Mouse (Mus musculus) midbrain, embryonic 15.5 days (tissue): ENCODE results near the gene Racgap1. TPM values are rescaled to one million over a fixed set of nuclear protein-coding genes. Genes with fewer than 3 reads are reported as not detected.
A peak's percentile ranks its signal among the peaks of the same experiment; 100 is the strongest.

ENCODE experiments used
- ATAC-seq: fragments of 200-750 bp; cut with Nextera tagmentation; replicated peaks from 2 replicates; pipeline ENCODE4 v1.8.0; 2017; ENCODE audit warnings: moderate TSS enrichment
- H3K27ac ChIP-seq: fragments of 300-500 bp; sonication (generic); 2 replicates; pipeline ENCODE4 v1.5.1; 2015; ENCODE audit warnings: mild to moderate bottlenecking, inconsistent platforms
- H3K27me3 ChIP-seq: fragments of 300-500 bp; sonication (generic); replicated peaks from 2 replicates; pipeline ENCODE4 v1.6.1; 2015; ENCODE audit warnings: inconsistent platforms
- H3K36me3 ChIP-seq: fragments of 300-500 bp; sonication (generic); replicated peaks from 2 replicates; pipeline ENCODE4 v1.6.1; 2015; ENCODE audit warnings: inconsistent platforms
- H3K4me1 ChIP-seq: fragments of 300-500 bp; sonication (generic); 2 replicates; pipeline ENCODE4 v1.6.1; 2015; ENCODE audit warnings: inconsistent platforms
- H3K4me2 ChIP-seq: fragments of 300-500 bp; sonication (generic); 2 replicates; pipeline ENCODE4 v1.6.1; 2015; ENCODE audit warnings: inconsistent platforms, mild to moderate bottlenecking, moderate library complexity
- H3K4me3 ChIP-seq: fragments of 300-500 bp; sonication (generic); 2 replicates; pipeline ENCODE4 v1.5.1; 2015; ENCODE audit warnings: mild to moderate bottlenecking, inconsistent platforms
- H3K9ac ChIP-seq: fragments of 300-500 bp; sonication (generic); 2 replicates; pipeline ENCODE4 v1.6.1; 2015; ENCODE audit warnings: mild to moderate bottlenecking, inconsistent platforms
- H3K9me3 ChIP-seq: fragments of 300-500 bp; sonication (generic); 2 replicates; pipeline ENCODE4 v1.6.1; 2016; ENCODE audit warnings: inconsistent platforms
- WGBS: fragments of 180-500 bp; shearing (Covaris S2); methylation state at CpG from one replicate; pipeline ENCODE4 v1.1.7; 2015; ENCODE audit warnings: mixed read lengths; 5-methylcytosine and 5-hydroxymethylcytosine counted together
- polyA plus RNA-seq: library from polyadenylated mRNA; unstranded; fragments of >200 nt; fragmentation: Nextera tagmentation; extraction: Ambion mirVana; gene quantifications from 2 replicates; pipeline ENCODE4 v1.2.1, GENCODE M21; 2015

Gene Racgap1
- polyA plus RNA-seq, 1 experiment from 2014 or later: 49.0 TPM

DNA sequence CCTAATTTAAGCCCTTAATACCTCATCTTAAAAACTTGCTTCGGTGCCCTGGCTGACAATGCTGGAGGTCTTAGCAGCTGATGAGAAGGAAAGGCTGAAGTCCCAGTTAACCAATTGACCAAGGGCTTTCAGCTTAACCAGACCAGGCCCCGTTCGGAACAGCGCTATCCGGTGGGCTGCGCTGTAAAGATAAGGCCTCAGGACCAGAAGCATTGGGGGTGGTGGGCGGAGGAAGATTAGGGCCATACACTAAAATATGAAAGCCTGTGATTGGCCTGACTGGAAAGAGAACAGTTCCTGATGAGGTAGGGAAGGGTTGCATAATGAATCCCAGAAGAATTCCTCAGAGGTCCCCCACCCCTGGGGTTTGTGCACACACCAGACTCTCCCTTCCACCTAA is 10.9 kb upstream of the Racgap1 start:
- WGBS: 44% methylated on average over 7 of the region's 7 CpGs
- peak overlapping the region; percentile 61 for H3K27ac ChIP-seq
- H3K27me3 ChIP-seq: no peaks in the 10 kb centered on the region
- no peak overlapping the region for H3K9ac ChIP-seq
- no peak overlapping the region for H3K4me3 ChIP-seq
- no peak for ATAC-seq
- H3K36me3 ChIP-seq: no peaks in the 10 kb centered on the region
- H3K4me1 ChIP-seq: peaks cover 39% of the 10 kb centered on the region
- no peaks in the 10 kb centered on the region for H3K9me3 ChIP-seq
- H3K4me2 ChIP-seq: no peak overlapping the region

DNA sequence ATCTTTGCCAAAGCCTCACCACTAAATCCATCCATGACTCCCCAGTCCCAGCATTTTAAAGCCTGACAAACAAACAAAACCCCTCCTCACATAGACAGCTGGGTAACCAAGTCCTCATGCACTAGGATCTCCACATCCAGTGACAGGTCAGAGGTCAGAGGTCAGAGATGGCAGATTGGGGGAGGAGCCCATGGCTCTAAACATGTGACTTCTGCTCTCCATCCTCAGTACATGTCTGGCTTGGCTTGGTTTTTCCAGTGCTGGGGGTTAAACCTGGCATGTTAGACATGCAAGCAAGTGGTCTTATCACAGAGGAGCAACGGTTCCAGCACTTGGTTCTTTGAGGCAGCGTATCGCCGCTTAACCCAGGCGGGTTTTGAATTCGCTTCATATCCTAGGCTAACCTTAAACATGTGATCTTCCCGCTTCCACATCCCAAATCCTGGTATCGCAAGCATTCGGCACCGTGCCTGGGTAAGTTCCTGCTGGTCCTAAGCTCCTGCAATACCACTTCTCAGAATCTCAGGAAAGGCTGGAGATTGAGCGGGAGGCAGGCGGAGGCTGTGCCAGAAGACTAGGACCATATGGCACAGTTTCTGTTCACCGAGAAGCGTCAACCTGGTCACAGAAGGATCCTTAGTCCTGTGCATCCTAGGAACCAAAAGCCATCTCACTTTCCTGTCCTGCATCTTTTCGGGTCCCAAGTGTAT is 9.8 kb upstream of the Racgap1 start:
- 93% methylated on average over 15 of the region's 15 CpGs for WGBS

DNA sequence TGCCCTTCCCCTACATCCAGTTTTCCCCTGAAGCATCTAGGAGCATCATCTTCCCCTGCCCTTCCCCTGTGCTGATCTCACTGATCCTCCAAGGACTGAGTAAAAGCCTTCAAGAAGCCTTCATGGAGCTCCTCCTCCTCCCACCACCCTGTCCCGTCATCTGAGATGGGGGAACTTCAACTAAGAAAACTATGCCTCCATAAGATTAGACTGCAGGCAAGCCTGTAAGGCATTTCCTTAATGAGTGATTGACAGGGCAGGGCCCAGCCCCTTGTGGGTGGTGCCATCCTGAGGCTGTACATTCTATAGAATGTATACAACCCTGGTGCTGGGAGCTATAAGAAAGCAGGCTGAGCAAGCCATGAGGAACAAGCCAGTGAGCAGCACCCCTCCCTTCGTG is 7.0 kb upstream of the Racgap1 start:
- Histone ChIP-seq H3K36me3 (no peaks in the 10 kb centered on the region), H3K4me2 (no peak overlapping the region), H3K4me3 (no peak overlapping the region), H3K27me3 (0 out of 2 replicates have a peak, but pooled peaks cover 3% of the 10 kb centered on the region), H3K9ac (no peak overlapping the region), H3K9me3 (no peaks in the 10 kb centered on the region), H3K27ac (no peak overlapping the region), H3K4me1 (peaks cover 24% of the 10 kb centered on the region)
- 60% methylated on average over 2 of the region's 2 CpGs for WGBS
- ATAC-seq: no peak

More for the DNA sequence above, 9.8 kb upstream of the Racgap1 start:
- Histone ChIP-seq H3K27me3 (no peaks in the 10 kb centered on the region), H3K4me3 (no peak overlapping the region), H3K4me2 (no peak overlapping the region), H3K27ac (peak overlapping the region; percentile 61), H3K36me3 (no peaks in the 10 kb centered on the region), H3K4me1 (peaks cover 39% of the 10 kb centered on the region), H3K9ac (no peak overlapping the region), H3K9me3 (no peaks in the 10 kb centered on the region)
- no peak for ATAC-seq

DNA sequence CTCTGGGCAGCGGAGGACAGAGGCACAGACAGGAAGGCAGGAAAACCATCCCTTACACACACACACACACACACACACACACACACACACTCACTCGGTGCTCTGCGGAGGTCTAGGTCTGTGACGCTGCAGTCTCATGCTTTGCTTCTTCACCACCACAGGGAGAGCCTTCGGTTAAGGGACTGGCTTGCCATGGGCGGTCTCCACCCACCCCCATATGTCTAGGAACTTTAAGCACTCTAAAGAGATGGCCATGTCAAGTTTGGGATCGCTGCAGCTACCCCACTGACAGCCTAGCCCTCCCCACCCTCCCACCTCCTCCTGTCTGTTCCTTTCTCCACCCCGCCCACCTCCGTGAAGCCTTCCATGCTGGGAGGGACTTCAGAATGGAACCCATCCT is 4.5 kb upstream of the Racgap1 start:
- Histone ChIP-seq H3K36me3 (no peaks in the 10 kb centered on the region), H3K4me1 (peaks cover 23% of the 10 kb centered on the region), H3K9me3 (no peaks in the 10 kb centered on the region), H3K4me3 (no peak overlapping the region), H3K9ac (no peak overlapping the region), H3K27ac (no peak overlapping the region; the same call in 1 of the 2 replicates), H3K27me3 (0 out of 2 replicates have a peak, but pooled peaks cover 3% of the 10 kb centered on the region), H3K4me2 (no peak overlapping the region)
- WGBS: 47% methylated on average over 9 of the region's 9 CpGs
- ATAC-seq: no peak

DNA sequence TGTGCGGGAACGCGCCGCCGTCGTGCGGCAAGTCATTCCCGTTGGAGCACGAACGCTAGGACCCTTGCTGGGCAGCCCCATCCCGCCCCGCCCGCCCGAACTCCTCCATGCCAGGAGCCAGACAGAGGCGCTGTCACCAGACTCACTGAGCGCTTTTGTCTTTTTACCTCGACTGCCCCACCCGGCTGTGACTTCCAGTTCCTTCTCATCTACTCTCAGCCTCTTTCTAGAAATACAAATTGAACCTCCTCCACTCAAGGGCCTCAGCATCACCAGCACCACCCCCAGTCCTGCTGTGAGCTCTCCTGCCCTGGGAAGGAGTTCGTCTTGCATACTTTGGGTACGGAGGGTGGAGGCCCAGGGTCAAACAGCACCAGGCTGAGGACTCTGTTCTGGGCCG is 2.4 kb upstream of the Racgap1 start:
- Histone ChIP-seq H3K4me1 (peaks cover 41% of the 10 kb centered on the region), H3K36me3 (no peaks in the 10 kb centered on the region), H3K27ac (no peak overlapping the region), H3K4me3 (0 out of 2 replicates have a peak overlapping the region, but pooled peaks have one; percentile 1), H3K4me2 (peak overlapping the region; percentile 39), H3K9me3 (no peaks in the 10 kb centered on the region), H3K27me3 (0 out of 2 replicates have a peak, but pooled peaks cover 3% of the 10 kb centered on the region), H3K9ac (no peak overlapping the region)
- WGBS: 4% methylated on average over 17 of the region's 21 CpGs
- ATAC-seq: no peak

DNA sequence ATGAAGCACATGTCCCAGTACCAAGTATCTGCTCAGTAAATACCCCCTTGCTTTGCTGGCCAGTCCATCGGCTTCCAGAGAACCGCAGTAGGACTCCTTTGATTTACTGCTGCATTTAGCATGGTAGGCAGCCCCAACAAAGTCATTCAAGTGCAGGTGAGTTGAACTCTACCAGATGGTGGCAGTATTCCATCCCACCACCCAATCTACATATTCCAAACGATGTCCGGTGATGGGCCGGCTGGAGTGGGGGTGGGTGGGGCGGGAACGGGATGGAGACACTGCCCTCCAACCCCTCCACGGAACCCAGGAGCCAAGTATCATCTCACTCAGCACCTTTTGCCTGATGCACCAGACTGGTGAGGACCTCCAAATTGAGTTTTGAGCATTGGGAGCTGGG is 1.8 kb upstream of the Racgap1 start:
- Histone ChIP-seq H3K9me3 (no peaks in the 10 kb centered on the region), H3K9ac (no peak overlapping the region), H3K4me2 (peak overlapping the region; percentile 39), H3K27me3 (0 out of 2 replicates have a peak, but pooled peaks cover 3% of the 10 kb centered on the region), H3K4me3 (0 out of 2 replicates have a peak overlapping the region, but pooled peaks have one; percentile 1), H3K36me3 (no peaks in the 10 kb centered on the region), H3K4me1 (peaks cover 47% of the 10 kb centered on the region), H3K27ac (no peak overlapping the region)
- no peak for ATAC-seq
- WGBS: 9% methylated on average over 8 of the region's 8 CpGs

DNA sequence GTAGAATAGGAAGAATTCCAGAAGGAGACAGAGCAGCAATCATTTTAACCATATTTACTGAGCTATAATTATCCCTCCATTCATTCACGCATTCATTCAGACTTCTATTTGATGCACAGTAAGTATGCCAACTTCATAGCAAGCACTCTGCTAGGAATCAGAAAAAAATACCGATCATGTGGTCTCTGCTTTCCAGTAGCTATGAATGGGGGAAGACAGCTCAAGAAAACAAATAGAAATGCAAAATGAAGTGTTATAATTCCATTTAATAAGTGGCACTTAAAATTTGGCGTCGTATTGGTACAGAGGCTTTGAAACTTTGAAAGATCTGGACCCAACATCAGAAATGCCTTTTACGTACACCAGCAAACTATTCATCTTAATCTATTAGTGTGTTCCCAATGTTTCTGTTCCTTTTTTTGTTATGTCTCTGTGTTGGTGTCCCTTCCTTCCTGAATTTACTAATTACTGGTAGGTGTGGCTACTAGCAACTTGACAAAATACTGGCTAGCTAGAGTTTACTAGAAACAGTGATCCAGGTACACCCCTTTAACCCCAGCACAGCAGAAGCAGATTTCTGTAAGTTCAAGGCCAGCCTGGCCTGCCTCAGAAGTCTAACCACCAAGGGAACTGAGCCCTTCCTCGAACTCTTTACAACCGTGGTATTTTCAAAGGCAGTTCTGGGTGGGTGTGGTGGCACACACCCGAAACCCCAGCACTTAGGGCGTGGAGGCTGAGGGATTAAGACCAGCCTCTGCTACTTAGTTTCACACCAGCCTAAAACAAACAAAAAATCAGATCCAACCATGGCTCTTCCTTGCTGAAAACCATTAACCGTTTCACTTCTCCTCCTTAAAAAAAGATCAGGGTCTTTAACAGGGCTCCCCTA is 772 bp upstream of the Racgap1 start:
- Histone ChIP-seq H3K9me3 (no peaks in the 10 kb centered on the region), H3K36me3 (no peaks in the 10 kb centered on the region), H3K4me3 (peak overlapping the region; percentile 92), H3K4me2 (peak overlapping the region; percentile 94), H3K27me3 (0 out of 2 replicates have a peak, but pooled peaks cover 3% of the 10 kb centered on the region), H3K9ac (peak overlapping the region; percentile 21; the same call in 1 of the 2 replicates), H3K4me1 (peaks cover 57% of the 10 kb centered on the region), H3K27ac (no peak overlapping the region)
- WGBS: 77% methylated on average over 10 of the region's 10 CpGs
- no peak for ATAC-seq

DNA sequence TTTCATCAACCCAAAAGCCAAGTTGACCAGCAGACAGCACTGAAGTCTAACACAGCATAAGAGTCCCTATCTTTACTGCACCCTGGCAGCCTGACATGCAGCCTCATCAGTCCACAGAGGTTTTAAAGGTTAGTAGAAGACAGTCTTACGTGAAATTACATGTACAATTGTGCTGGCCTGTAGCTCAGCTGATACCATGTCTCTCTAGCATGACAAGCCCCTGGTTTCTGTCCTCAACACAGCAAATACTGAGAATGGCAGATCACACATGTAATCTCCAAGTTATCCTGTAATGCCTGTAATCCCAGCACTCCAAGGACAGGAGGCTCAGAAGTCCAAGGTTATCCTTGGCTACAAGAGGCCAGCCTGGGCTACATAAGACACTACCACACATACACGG is 1.2 kb downstream of the Racgap1 start:
- Histone ChIP-seq H3K4me2 (peak overlapping the region; percentile 94), H3K4me3 (peak overlapping the region; percentile 92), H3K27ac (no peak overlapping the region), H3K27me3 (0 out of 2 replicates have a peak, but pooled peaks cover 3% of the 10 kb centered on the region), H3K9ac (no peak overlapping the region), H3K4me1 (peaks cover 68% of the 10 kb centered on the region), H3K36me3 (no peaks in the 10 kb centered on the region), H3K9me3 (no peaks in the 10 kb centered on the region)
- no peak for ATAC-seq
- 56% methylated on average over 2 of the region's 2 CpGs for WGBS

DNA sequence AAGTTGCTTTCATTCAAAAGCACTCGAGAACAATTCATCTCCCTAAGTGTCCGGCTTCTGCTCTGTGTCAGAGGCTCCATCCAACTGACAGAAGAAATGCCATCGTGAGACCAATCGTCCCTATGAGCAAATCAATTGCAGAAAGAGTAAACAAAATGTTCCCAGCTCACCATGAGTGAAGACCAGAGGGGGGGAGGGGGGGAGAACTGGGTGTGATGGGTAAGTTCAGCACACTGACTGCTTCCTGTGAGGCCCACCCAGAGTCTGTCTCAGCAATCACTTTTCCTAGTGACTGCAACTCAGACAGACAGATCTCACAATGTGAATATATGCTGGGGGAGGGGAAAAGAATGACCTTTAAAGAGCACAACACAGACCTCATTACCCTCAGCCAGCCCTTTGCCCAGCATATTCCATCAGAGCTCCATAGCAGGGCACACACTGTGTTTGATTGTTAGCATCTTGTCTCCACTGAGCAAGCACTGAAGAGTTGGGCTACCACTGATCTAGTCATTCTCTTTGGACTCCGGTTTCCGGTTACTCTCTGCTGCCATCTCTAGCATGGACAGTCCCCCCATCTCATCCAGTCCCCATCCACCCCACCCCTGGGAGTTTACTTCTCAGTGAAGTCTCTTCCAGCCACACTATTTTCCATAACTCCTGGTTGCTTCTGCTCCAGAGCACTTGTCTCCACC is 2.2 kb downstream of the Racgap1 start:
- no peaks in the 10 kb centered on the region for H3K36me3 ChIP-seq
- H3K4me1 ChIP-seq: peaks cover 77% of the 10 kb centered on the region
- no peak for ATAC-seq
- no peaks in the 10 kb centered on the region for H3K27me3 ChIP-seq
- peak overlapping the region; percentile 94 for H3K4me2 ChIP-seq
- no peaks in the 10 kb centered on the region for H3K9me3 ChIP-seq
- H3K4me3 ChIP-seq: no peak overlapping the region
- peak overlapping the region; percentile 75; the same call in 1 of the 2 replicates for H3K27ac ChIP-seq
- 21% methylated on average over 6 of the region's 6 CpGs for WGBS
- no peak overlapping the region for H3K9ac ChIP-seq

DNA sequence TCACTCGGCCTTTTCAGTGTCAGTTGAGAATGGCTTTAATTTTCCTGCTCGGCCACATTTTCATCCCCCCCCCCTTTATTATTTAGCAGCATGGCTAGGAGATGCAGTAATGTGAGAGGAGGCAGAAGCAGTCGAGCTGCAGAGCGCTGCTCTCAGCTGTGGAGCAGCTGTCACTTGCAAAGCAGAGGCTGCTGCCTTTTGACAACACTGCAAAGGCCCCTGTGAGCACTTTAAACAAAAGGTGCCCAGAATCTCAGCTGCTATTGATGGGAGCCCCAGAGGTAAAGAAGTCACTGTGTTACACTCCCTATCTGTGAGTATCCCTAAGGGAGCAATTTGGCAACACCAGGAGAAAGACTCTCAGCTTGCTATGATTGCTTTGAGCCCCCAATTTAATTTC is 3.1 kb downstream of the Racgap1 start:
- no peaks in the 10 kb centered on the region for H3K9me3 ChIP-seq
- WGBS: 10% methylated on average over 4 of the region's 4 CpGs
- H3K36me3 ChIP-seq: no peaks in the 10 kb centered on the region
- peak overlapping the region; percentile 75 for H3K27ac ChIP-seq
- ATAC-seq: no peak
- peak overlapping the region; percentile 15; the same call in 1 of the 2 replicates for H3K4me2 ChIP-seq
- H3K9ac ChIP-seq: 0 out of 2 replicates have a peak overlapping the region, but pooled peaks have one; percentile 16
- H3K4me1 ChIP-seq: peaks cover 78% of the 10 kb centered on the region
- no peak overlapping the region for H3K4me3 ChIP-seq
- H3K27me3 ChIP-seq: no peaks in the 10 kb centered on the region

DNA sequence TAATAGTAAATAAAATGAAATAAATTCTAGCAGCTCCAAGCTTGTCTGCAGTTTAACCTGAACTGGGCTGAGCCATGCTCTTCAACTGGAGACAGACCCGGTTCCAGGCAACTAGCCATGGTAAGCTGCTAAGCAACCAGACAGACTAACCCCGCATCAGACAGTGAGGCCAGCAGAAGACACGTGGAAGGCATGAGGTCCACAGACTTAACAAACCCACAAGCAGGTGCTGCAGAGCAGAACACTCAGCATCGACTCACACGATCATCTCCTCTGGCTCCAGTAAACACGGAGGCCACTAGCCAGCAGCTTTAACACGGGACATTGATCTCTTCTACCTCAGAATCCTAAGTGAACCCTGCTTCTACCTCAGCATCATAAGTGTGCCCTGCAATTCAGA is 6.7 kb downstream of the Racgap1 start:
- no peaks in the 10 kb centered on the region for H3K9me3 ChIP-seq
- 31% methylated on average over 7 of the region's 7 CpGs for WGBS
- peak overlapping the region; percentile 35 for H3K27ac ChIP-seq
- 0 out of 2 replicates have a peak, but pooled peaks have one; percentile 63 for ATAC-seq
- no peak overlapping the region for H3K9ac ChIP-seq
- no peak overlapping the region; the same call in 1 of the 2 replicates for H3K4me2 ChIP-seq
- H3K4me3 ChIP-seq: no peak overlapping the region
- H3K27me3 ChIP-seq: no peaks in the 10 kb centered on the region
- peaks cover 64% of the 10 kb centered on the region for H3K4me1 ChIP-seq
- no peaks in the 10 kb centered on the region for H3K36me3 ChIP-seq
